Mouse (Mus musculus): ENCODE data around the gene Gm1123. TPM values are rescaled to one million over a fixed set of nuclear protein-coding genes. Genes with fewer than 3 reads are reported as not detected.

The Gm1123 gene
- total RNA-seq, 2 experiments from 2014 or later = not detected

GRCm38 (mm10) chr9:99009898-99010199, 25.7 kb downstream of the Gm1123 start:
- intact Hi-C loops (cut with DNase I) = no loop called here

GRCm38 (mm10) chr9:99009069-99009897, 26.2 kb downstream of the Gm1123 start:
- intact Hi-C loops (cut with DNase I) = no loop called here
- no peak for DNase-seq (ENCODE audit: low spot score in 2 of 2)

More at GRCm38 (mm10) chr9:99009898-99010199, 25.7 kb downstream of the Gm1123 start:
- DNase-seq (ENCODE audit: low spot score in 2 of 2) = no peak

- DNase-seq (ENCODE audit: low spot score in 2 of 2) = no peak
- intact Hi-C loops (cut with DNase I) = no loop called here
These were observed 34.2 kb downstream of the Gm1123 start for GRCm38 (mm10) chr9:99001326-99001725.

DNA sequence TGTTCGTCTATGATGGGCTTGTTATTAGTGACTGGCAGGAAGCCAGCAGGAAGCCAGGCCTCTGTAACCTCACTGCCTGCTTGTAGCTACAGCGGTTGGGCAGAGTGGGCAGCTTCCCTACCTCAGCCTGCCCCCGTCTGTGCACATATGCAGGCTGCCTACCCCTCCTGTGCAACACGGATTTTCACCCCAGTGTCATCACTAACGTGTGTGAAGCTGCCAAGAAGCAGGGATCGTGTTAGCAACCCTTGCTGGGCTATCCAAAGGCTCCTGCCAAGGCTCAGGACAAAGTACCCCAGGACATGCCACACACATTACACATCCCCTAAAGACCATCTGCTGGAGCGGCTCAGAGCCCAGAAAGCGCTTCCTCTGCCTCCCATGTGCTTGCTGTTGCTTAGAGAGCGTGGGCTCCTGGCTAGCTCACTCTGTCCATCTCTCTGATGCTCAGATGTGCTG, 35.6 kb downstream of the Gm1123 start:
- DNase-seq (ENCODE audit: low spot score in 2 of 2) = peak; percentile 28 to 41
- intact Hi-C loops (cut with DNase I) = no loop called here

GRCm38 (mm10) chr9:98994103-98994502, 41.4 kb downstream of the Gm1123 start:
- intact Hi-C loops (cut with DNase I) = no loop called here
- DNase-seq (ENCODE audit: low spot score in 2 of 2) = no peak

DNA sequence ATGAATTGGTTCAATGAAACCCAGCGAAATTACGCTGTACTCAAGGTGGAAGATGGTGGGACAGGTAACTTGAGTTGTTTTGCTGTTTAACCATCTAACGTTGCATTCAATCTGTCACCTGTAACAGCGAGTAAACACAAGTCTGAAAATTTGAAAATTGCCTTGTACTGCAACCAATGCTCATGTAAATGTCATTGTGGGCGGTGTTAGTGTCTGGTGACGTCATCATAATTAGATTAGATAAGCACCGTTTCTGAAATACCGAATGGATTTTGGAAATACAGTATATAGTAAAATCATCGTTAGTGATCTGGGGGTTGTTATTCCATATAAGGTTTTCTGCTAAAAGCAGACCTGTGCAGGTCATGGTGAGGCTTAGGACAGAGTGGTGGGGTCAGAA, 48.4 kb downstream of the Gm1123 start:
- intact Hi-C loops (cut with DNase I) = loop anchor here (10.0 kb wide), 1 partner anchor 388 kb away; no protein-coding TSS in a partner anchor
- DNase-seq (ENCODE audit: low spot score in 2 of 2) = no peak

DNA sequence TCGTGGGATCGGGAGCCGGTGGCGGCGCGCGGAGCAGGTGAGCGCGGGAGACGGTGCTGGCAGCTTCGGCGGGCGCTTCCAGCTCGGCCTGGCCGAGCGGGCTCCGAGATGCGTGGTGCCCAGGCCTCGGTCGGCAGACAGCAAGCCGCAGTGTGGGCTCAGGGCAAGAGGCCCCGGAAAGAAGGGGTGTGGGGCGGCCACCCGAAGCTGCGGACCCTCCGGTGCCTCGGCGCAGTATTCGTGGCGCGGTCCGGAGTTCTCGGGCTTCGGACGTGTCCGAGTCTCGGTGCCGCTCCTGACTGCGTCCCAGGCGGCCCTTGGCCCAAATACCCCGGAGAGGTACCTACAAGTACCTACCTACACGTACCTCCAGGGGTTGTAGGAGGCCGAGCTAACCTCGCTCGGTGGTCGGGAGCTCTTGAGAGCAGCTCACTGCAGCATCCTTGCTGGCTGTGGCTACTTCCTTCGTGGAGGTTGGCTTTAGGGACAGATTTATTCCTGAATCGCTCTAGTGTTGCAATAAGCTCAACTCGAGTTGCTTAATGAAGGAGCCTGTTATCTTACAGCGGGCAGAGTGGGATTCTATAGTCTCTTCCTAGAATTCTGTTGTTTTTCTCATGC, 48.9 kb downstream of the Gm1123 start:
- intact Hi-C loops (cut with DNase I) = loop anchor here (10.0 kb wide), 1 partner anchor 388 kb away; no protein-coding TSS in a partner anchor
- no peak for DNase-seq (ENCODE audit: low spot score in 2 of 2)

DNA sequence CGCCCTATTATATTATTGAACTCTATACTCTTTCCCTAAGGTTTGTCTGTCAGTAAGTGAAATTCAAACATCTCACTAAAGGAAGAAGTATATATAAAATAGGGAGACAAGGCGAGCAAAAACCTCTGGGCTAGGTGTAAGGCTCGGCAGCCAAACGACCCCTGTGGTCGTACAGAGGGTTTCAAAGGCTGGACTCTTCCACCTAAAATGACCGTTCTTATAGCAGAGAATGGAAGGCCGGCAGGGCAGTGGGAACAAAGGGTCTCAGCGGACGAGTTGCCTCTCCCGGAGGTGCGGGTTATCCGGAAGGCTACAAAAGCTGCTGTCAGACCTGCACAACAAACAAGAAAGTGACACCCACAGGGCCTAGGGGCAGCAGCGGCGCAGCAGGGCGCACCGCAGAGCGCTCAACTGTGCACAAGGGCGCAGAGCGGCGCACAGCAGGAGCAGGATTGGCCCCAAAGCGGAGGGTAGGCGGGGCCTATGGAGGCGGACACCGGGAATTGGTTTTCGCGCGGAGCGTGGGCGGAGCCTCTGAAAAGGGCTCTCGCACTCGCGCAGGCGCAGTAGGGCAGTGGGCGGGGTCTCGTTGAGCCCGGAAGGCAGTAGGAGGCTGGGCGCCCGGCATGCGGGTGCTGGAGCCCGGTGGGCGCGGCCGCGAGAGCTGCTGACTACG, 49.6 kb downstream of the Gm1123 start, which contains the start of gene Faim:
TSS of gene Faim (plus strand) at position 574 of the 676 bp plus-strand sequence.
- DNase-seq (ENCODE audit: low spot score in 2 of 2) = peak; percentile 100
- intact Hi-C loops (cut with DNase I) = loop anchor here (10.0 kb wide), 1 partner anchor 389 kb away; no protein-coding TSS in a partner anchor

DNA sequence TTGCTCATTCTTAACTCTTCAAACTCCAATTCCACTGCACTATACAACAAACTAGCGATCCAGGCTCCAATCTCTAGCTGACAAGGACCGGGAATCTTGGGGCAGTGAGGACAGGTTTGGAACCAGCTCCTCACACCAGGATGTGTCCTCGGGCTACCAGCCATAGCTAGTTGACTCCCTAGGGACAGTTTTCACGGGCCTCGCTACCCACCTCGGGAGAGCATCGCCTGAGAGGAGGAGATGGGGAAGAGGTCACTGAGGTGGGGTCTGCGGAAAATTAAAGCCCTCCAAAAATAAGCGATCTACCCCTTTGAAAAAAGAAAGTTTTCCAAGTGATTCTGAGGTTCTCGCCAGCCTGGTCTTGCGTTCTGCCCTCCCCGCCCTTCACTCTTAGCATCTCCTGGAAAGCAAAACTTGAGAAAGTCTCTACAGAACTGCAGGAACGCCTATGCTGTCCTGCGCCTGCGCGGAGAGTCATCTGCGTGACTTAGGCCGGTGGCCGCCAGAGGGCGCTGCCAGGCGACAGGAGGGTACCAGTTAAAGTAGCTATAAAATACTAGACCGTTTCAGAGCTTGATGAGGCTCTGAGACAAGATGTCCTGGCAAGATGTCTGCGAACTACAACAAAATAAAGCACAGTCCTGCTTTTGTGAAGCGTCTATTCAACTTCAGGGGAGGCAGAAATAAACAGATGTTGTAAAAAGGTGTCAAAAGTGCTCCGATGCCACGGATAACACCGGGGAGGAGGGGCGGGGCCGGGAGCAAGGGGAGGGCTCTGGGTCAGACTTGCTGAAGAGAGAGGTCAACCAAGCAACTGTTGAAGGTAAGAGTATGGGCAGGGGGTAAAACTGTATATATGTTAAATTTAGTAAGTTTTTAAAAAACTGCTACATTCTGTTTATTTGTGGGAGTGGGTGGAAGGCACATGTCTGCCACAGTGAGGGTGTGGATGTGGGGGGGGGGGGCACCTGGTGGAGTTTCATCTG, 55.8 kb downstream of the Gm1123 start:
- intact Hi-C loops (cut with DNase I) = loop anchor here (10.0 kb wide), 1 partner anchor 395 kb away; no protein-coding TSS in a partner anchor
- DNase-seq (ENCODE audit: low spot score in 2 of 2) = peak; percentile 81 to 83

GRCm38 (mm10) chr9:98976520-98976919, 59.0 kb downstream of the Gm1123 start:
- DNase-seq (ENCODE audit: low spot score in 2 of 2) = no peak
- intact Hi-C loops (cut with DNase I) = no loop called here

DNA sequence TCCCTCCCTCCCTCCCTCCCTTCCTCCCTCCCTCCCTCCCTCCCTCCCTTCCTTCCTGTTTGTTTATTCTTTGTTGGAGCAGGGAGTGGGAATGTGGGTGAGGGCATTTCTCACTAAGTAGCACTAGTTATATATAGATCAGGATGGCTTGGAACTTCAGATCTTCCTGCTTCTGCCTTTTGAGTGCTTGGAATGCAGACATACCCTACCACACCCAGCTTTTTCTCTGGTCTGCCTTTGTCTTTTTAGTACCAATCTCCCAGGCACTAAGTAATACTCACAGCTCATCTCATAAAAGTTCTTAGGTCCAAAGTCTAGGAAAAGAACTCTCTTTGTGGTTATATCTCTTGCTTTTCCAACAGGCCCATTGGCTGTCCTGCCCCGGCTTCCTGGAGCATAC, 59.4 kb downstream of the Gm1123 start:
- intact Hi-C loops (cut with DNase I) = no loop called here

GRCm38 (mm10) chr9:98974898-98975297, 60.6 kb downstream of the Gm1123 start:
- DNase-seq (ENCODE audit: low spot score in 2 of 2) = no peak
- intact Hi-C loops (cut with DNase I) = loop anchor here (5.0 kb wide), 1 partner anchor 897 kb away; no protein-coding TSS in a partner anchor

More for the DNA sequence above, 59.4 kb downstream of the Gm1123 start:
- DNase-seq (ENCODE audit: low spot score in 2 of 2) = no peak

DNA sequence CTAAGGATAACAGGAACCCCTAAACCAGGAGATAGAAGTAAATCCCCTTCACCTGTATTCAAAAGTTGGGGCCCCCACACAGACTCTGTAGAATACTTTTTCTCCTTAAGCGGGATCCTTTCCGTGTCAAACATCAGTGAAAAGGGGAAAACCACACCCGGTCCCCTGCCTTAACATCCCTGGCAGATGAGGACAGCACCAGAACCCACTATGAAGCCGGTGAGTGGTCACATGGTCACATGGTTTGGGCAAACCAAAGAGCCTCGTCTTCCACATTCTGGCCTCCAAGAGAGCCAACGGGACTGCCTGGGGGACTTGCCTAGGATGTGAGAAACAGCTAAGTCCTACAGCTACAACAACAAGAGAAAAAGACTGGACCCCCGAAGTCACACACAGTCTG, 62.0 kb downstream of the Gm1123 start:
- no peak for DNase-seq (ENCODE audit: low spot score in 2 of 2)
- intact Hi-C loops (cut with DNase I) = loop anchor here (5.0 kb wide), 1 partner anchor 899 kb away; no protein-coding TSS in a partner anchor

DNA sequence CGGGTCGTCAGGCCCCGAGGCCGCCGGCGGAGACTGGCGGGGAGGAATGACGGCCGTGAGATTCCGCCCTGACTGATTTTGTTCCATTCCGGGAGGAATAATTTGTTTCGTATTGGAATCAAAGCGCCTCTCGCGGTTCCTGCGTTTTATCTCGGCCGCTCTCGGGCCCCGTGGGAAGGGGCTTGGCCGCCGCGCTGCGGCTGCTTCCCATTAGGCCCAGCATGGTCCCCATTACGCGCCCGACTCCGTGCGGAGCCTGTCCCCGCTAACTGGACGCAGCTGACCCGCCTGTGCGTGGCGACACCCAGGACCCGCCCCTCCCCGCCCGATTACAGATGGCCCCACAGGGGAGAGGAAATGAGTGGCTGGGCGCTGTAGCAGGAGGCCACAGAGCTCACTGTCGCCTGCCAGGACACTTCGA, 62.4 kb downstream of the Gm1123 start:
- no peak for DNase-seq (ENCODE audit: low spot score in 2 of 2)
- intact Hi-C loops (cut with DNase I) = loop anchor here (5.0 kb wide), 1 partner anchor 899 kb away; no protein-coding TSS in a partner anchor

DNA sequence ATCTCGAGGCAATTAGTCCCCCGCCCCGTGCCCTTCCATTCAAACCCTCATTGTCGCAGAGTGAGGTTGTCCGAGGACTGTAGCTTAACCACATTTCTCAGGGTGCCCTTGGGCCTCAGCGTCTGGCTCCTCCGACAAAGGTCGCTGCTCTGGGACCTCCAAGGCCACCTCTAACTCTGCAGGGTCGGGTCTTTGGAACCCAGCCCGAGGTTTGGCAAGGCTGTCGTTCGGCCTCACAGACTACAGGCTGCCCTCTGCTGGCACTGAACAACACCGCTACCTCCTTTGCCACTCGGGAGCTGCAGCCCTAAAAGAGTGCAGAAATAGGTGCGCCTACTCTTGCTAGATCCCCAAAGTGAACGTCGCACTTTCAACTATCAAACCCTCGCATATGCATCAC, 70.4 kb downstream of the Gm1123 start:
- no peak for DNase-seq (ENCODE audit: low spot score in 2 of 2)
- intact Hi-C loops (cut with DNase I) = loop anchor here (5.0 kb wide), 1 partner anchor 348 kb away; no protein-coding TSS in a partner anchor

- intact Hi-C loops (cut with DNase I) = no loop called here
- no peak for DNase-seq (ENCODE audit: low spot score in 2 of 2)
These were observed 71.9 kb downstream of the Gm1123 start for GRCm38 (mm10) chr9:98963661-98964060.

DNA sequence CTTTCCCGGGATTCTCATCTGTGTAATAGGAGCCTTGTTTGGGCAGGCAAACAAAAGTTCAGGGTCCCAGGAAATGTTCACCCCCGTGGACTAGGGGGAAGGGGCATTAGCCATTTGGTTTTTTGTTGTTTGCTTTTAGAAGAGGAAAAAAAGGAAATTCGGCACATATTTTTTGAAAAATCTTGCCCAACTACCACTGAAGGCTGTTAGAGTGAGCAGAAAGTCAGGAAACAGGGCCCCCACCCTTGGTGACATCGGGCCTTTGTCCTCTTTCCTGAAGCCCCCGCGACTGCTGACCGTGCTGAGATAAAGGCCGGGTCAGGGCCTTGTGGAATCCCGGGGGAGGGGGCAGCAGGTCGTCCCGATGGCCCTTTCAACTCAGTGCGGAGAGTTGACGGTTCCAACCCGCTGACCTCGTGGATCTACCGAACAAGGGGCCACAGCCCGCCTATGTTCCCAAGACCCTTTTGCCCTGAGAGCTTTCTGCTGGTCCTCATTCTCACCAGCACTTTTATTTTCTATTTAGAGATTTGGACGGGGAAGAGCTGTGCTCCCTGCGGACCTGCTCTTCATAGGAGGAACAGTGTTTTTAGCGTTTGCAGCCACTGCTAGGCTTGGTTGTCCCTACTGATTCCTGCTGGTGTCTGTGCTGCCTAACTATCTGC, 72.9 kb downstream of the Gm1123 start:
- intact Hi-C loops (cut with DNase I) = no loop called here
- DNase-seq (ENCODE audit: low spot score in 2 of 2) = no peak
